Mouse (Mus musculus) megakaryocyte, embryonic 14.5 days (primary cell): ENCODE results near the gene Wwc1. TPM values are rescaled to one million over a fixed set of nuclear protein-coding genes. Genes with fewer than 3 reads are reported as not detected.
"Not testable (repeated sequence)": the region's sequence is repeated elsewhere in the genome, so short reads cannot be mapped to it uniquely, and the experiment has no call there.

ENCODE experiments used
- H3K27me3 ChIP-seq: replicated peaks from 2 replicates; pipeline ENCODE3; 2012; ENCODE audit warnings: inconsistent platforms
- H3K36me3 ChIP-seq: replicated peaks from 2 replicates; pipeline ENCODE3; 2012; ENCODE audit warnings: low read length, inconsistent platforms, mixed read lengths
- H3K4me1 ChIP-seq: 2 replicates; pipeline ENCODE4 v1.6.1; 2012; ENCODE audit warnings: inconsistent platforms
- H3K4me3 ChIP-seq: replicated peaks from 2 replicates; pipeline ENCODE3; 2012; ENCODE audit warnings: moderate library complexity, mild to moderate bottlenecking, inconsistent platforms
- H3K9me3 ChIP-seq: 2 replicates; pipeline ENCODE4 v1.6.1; 2012; ENCODE audit warnings: inconsistent platforms
- FLI1 ChIP-seq: IDR thresholded peaks from 2 replicates; pipeline ENCODE4 v1.6.1; 2012; ENCODE audit warnings: low read length, inconsistent platforms, mixed read lengths
- GATA1 ChIP-seq: IDR thresholded peaks from 3 replicates; pipeline ENCODE4 v1.6.1; 2012; ENCODE audit warnings: mixed read lengths, low read length, inconsistent platforms, borderline replicate concordance
- polyA plus RNA-seq: library from polyadenylated mRNA; stranded (reverse); fragments of >175 nt; gene quantifications from 2 replicates; pipeline ENCODE4 v1.2.3, GENCODE M21; 2012; ENCODE audit warnings: low replicate concordance; ENCODE audit not compliant: insufficient read depth

Wwc1 gene
- polyA plus RNA-seq, 1 experiment: not detected

- H3K27me3 ChIP-seq: peaks cover 10% of the 10 kb centered on the region
- H3K9me3 ChIP-seq: no peaks in the 10 kb centered on the region
- no peaks in the 10 kb centered on the region for H3K36me3 ChIP-seq
- TF ChIP-seq GATA1 (no peak), FLI1 (no peak)
- peaks cover 43% of the 10 kb centered on the region for H3K4me1 ChIP-seq
- peak overlapping the region; percentile 18 for H3K4me3 ChIP-seq
Measured at GRCm38 (mm10) chr11:35841738-35842325, 138.5 kb downstream of the Wwc1 start.

DNA sequence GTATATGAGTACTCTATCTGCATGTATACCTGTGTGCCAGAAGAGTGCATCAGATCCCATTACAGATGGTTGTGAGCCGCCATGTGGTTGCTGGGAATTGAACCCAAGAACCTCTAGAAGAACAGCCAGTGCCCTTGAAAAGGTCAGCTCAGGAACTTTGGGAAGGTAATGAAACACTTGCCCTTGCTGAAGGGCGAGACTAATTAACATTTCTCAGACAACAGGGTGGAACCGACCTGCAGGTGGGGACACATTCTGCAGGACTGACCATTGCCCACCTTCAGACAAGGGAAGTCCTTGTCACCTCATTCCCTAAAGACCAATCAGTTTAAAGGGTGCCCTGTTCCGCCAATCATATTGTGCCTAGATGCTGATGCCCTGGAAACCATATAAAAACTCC, 139.5 kb downstream of the Wwc1 start:
- not testable (repeated sequence) for H3K9me3 ChIP-seq, H3K36me3 ChIP-seq, H3K4me3 ChIP-seq, H3K27me3 ChIP-seq
- H3K4me1 ChIP-seq: peaks cover 43% of the 10 kb centered on the region

GRCm38 (mm10) chr11:35840282-35840681, 140.0 kb downstream of the Wwc1 start:
- TF ChIP-seq FLI1 (no peak), GATA1 (no peak)
- Histone ChIP-seq H3K36me3 (no peaks in the 10 kb centered on the region), H3K4me3 (no peak overlapping the region), H3K4me1 (peaks cover 43% of the 10 kb centered on the region), H3K9me3 (no peaks in the 10 kb centered on the region), H3K27me3 (peaks cover 9% of the 10 kb centered on the region)

- TF ChIP-seq FLI1 (no peak), GATA1 (no peak)
- Histone ChIP-seq H3K36me3 (no peaks in the 10 kb centered on the region), H3K9me3 (no peaks in the 10 kb centered on the region), H3K27me3 (peaks cover 5% of the 10 kb centered on the region), H3K4me3 (peak overlapping the region; percentile 91), H3K4me1 (peaks cover 39% of the 10 kb centered on the region)
Measured at GRCm38 (mm10) chr11:35838345-35839338, 141.7 kb downstream of the Wwc1 start.

GRCm38 (mm10) chr11:35837156-35838126, 142.9 kb downstream of the Wwc1 start:
- Histone ChIP-seq H3K27me3 (peaks cover 2% of the 10 kb centered on the region), H3K4me1 (peaks cover 46% of the 10 kb centered on the region), H3K4me3 (peak overlapping the region; percentile 91), H3K9me3 (no peaks in the 10 kb centered on the region), H3K36me3 (peaks cover 2% of the 10 kb centered on the region)
- no peak for TF ChIP-seq GATA1
- no peak for TF ChIP-seq FLI1

DNA sequence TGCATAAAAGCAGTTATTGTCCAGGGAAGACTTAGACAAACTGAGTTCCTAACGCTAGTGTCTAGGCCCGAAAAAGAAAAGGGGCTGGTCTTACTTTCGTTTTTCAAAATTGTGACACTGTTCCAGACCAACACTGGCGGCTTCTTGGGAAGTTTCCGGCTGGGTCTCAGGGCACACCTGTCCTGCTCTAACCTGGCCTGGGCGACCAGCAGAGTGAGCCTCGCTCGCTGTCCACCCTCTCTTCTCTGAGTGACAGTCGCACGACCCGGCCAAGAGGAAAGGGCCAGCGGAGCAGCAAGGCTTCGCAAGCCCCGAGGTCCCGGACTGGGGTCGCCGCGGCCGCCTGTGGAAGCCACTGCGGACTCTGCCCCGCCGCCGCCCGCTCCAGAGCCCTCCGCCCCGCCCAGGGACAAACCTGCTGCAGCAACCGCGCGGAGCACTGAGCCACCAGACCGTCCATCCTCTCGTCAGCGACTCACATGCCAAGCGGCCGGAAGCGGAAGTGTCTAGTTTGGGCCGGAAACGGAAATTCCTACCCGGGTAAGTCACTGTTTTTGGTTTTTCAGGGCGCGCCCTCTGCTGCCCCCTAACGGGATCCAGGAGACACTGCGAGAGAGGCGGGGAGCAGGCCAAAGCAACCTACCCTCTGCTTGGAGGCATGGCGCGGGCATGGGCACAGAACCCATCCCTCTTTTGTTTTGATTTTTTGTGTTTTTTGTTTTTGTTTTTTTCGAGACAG, 146.1 kb downstream of the Wwc1 start, which contains the start of gene Rars:
TSS of gene Rars (minus strand) at position 485 of the 739 bp plus-strand sequence.
- TF ChIP-seq GATA1: no peak
- peak; percentile 88; the same call in 1 of the 2 replicates for TF ChIP-seq FLI1
- H3K9me3 ChIP-seq: no peaks in the 10 kb centered on the region
- peak within 1 kb of the TSS; percentile 98 for H3K4me3 ChIP-seq
- peaks cover 57% of the 10 kb centered on the region for H3K4me1 ChIP-seq
- peaks cover 31% of the 10 kb centered on the region for H3K36me3 ChIP-seq
- H3K27me3 ChIP-seq: no peaks in the 10 kb centered on the region

- H3K27me3 ChIP-seq: no peaks in the 10 kb centered on the region
- H3K4me1 ChIP-seq: peaks cover 55% of the 10 kb centered on the region
- H3K9me3 ChIP-seq: no peaks in the 10 kb centered on the region
- peaks cover 41% of the 10 kb centered on the region for H3K36me3 ChIP-seq
- peak overlapping the region; percentile 98 for H3K4me3 ChIP-seq
- TF ChIP-seq GATA1: no peak
- no peak for TF ChIP-seq FLI1
Measured at GRCm38 (mm10) chr11:35833270-35833669, 147.1 kb downstream of the Wwc1 start.

DNA sequence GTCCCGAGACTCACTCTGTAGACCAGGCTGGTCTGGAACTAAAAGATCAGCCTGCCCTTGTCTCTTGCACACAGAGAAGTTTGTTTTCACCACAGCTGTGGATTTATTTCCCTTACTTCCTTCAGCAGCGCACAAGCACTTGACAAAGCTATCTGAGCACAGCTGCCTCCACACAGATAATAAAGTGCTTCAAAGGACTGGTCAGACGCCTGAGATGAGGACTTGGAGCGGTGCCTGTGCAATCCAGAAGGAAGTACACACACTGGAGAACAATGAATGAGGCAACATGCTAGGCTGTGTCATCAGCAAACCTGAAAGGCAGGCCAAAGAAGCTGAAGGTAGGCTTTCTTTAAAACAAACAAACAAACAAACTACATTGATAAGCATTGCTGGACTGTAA, 148.2 kb downstream of the Wwc1 start:
- no peaks in the 10 kb centered on the region for H3K9me3 ChIP-seq
- TF ChIP-seq GATA1 (no peak), FLI1 (no peak)
- peak overlapping the region; percentile 81 for H3K4me3 ChIP-seq
- no peaks in the 10 kb centered on the region for H3K27me3 ChIP-seq
- peaks cover 52% of the 10 kb centered on the region for H3K36me3 ChIP-seq
- peaks cover 45% of the 10 kb centered on the region for H3K4me1 ChIP-seq

DNA sequence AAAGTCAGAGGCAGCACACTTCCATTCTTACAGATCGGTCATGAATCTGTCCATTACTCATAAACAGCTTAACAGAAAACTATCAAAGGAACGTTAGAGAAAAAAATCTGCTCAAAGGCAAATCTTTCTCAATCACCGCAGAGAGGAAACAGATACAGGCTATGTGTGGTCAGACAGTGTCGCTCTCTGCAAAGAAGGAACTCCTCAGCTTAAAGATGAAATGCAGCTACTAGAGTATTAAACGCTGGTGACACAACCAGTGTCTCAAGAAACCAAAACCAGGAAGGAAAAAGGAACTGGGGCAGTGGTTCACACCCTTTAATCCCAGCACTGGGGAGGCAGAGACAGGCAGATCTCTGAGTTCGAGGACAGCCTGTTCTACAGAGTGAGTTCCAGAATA, 152.6 kb downstream of the Wwc1 start:
- no peak for TF ChIP-seq GATA1
- no peak for TF ChIP-seq FLI1
- H3K4me3 ChIP-seq: no peak overlapping the region
- no peaks in the 10 kb centered on the region for H3K27me3 ChIP-seq
- H3K9me3 ChIP-seq: no peaks in the 10 kb centered on the region
- peaks cover 35% of the 10 kb centered on the region for H3K4me1 ChIP-seq
- H3K36me3 ChIP-seq: peaks cover 93% of the 10 kb centered on the region
